Mouse (Mus musculus): Measurements from ENCODE around the gene Zfc3h1.

- TF ChIP-seq CTCF (IDR thresholded peaks at IDR 0.05; ENCODE audit: insufficient read depth, low read length), result no peak
- TF ChIP-seq POLR2A (IDR thresholded peaks at IDR 0.05; ENCODE audit: borderline replicate concordance, extremely low read depth, low read depth, low read length), result no peak
Observed at GRCm38 (mm10) chr10:115391896-115392295, 7.1 kb downstream of the Zfc3h1 start.

Measured in lung, adult 2 months (tissue).